Mouse (Mus musculus): ENCODE measurements around the gene Rexo2. TPM values are rescaled to one million over a fixed set of nuclear protein-coding genes. Genes with fewer than 3 reads are reported as not detected.
"Not testable (repeated sequence)": the region's sequence is repeated elsewhere in the genome, so short reads cannot be mapped to it uniquely, and the experiment has no call there.

Rexo2 gene
- 86.4 and 96.7 TPM in 2 replicates for polyA plus RNA-seq (2014; fragmentation: Nextera tagmentation; extraction: Ambion mirVana)

DNA sequence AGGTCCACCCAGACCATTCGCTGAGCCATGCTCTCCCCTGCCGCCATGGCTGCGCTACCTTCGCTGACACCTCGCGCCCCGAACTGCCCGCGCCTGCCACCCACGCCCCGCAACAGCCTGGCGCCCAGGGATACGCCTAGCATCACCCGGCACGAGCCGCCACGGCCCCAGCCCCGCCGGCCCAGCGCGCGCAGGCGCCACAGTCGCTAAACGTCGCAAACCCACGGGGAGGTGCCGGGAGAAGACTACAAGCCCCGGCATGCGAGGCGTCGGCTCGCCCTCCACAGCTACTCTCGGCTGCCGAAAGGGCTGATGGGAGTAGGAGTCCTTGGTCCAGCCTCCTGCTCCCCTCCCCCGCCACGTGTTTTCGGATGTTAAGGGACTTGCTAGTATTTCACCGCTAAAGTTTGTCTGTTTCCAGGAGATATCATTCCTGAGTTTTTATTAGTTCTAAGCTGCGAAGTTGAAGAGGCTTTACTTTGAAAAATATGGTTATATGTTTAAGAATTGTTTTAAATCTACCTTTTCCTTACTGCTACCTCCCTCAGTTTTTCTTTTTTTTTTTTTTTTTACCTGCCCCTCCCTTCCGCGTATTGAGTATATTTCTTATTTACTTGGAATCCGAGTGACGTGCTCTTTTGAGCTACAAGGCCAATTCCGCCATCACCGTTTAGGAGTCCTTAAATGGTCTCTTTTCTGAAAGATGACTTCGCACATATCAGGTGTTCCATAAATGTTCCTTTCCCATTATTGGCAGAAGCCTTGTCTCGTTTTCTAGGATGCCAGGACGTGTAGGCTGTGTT is at the start of gene Rexo2:
TSS of gene Rexo2 (minus strand) at position 213 of the 803 bp plus-strand sequence.
- H3K4me2 ChIP-seq = peak within 1 kb of the TSS; percentile 87
- no peaks in the 10 kb centered on the region for H3K27me3 ChIP-seq (ENCODE audit: control insufficient read depth, insufficient read depth, low read length)
- H3K4me3 ChIP-seq (ENCODE audit: low read depth, low read length) = peak within 1 kb of the TSS; percentile 65
- no peak within 1 kb of the TSS for H3K27ac ChIP-seq (ENCODE audit: low read depth, low read length)
- peak; percentile 93 for ATAC-seq (replicated peaks; ENCODE audit: insufficient number of reproducible peaks, low FRiP score, low TSS enrichment)
- peak within 1 kb of the TSS; percentile 85 for H3K9ac ChIP-seq (ENCODE audit: low read depth, low read length)
- H3K36me3 ChIP-seq (ENCODE audit: control insufficient read depth, insufficient read depth, low read length) = peaks cover 3% of the 10 kb centered on the region; the same call in 1 of the 2 replicates
- H3K9me3 ChIP-seq (replicated peaks; ENCODE audit: control insufficient read depth, low read length) = no peaks in the 10 kb centered on the region
- peaks cover 3% of the 10 kb centered on the region; the same call in 1 of the 2 replicates for H3K4me1 ChIP-seq (ENCODE audit: control insufficient read depth, insufficient read depth, low read length)
- 2% methylated on average over 49 of the region's 49 CpGs for WGBS (ENCODE audit: insufficient replicate concordance)

DNA sequence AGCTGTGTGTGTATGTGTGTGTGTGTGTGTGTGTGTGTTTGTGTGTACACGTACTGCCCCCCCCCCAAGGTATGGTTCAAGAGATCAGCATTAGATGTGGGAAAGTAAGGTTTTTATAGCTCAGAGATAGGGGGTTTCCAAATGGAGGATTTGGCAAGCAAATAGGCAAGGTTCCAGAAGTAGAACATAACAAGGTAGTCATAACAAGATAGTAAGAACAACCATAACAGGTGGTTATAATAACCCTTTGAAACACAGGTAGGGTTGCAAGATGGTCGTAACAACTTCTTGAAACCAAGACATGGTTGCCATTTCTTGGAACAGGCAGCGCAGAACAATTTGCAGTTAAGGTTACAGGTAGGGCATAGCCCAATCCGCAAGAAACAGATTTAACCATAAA is 46.1 kb upstream of the Rexo2 start:
- H3K4me3 ChIP-seq (ENCODE audit: low read depth, low read length) = no peak overlapping the region
- no peak overlapping the region for H3K27ac ChIP-seq (ENCODE audit: low read depth, low read length)
- WGBS (ENCODE audit: insufficient replicate concordance) = 78% methylated on average over 4 of the region's 4 CpGs
- H3K4me1 ChIP-seq (ENCODE audit: control insufficient read depth, insufficient read depth, low read length) = no peaks in the 10 kb centered on the region
- ATAC-seq (replicated peaks; ENCODE audit: insufficient number of reproducible peaks, low FRiP score, low TSS enrichment) = no peak
- H3K4me2 ChIP-seq = no peak overlapping the region
- no peak overlapping the region for H3K9ac ChIP-seq (ENCODE audit: low read depth, low read length)
- H3K27me3 ChIP-seq (ENCODE audit: control insufficient read depth, insufficient read depth, low read length) = no peaks in the 10 kb centered on the region
- H3K36me3 ChIP-seq (ENCODE audit: control insufficient read depth, insufficient read depth, low read length) = no peaks in the 10 kb centered on the region
- H3K9me3 ChIP-seq (replicated peaks; ENCODE audit: control insufficient read depth, low read length) = no peaks in the 10 kb centered on the region

GRCm38 (mm10) chr9:48525566-48525965 is 45.1 kb upstream of the Rexo2 start:
- Histone ChIP-seq H3K9me3 (replicated peaks; ENCODE audit: control insufficient read depth, low read length) (no peaks in the 10 kb centered on the region), H3K27ac (ENCODE audit: low read depth, low read length) (no peak overlapping the region), H3K9ac (ENCODE audit: low read depth, low read length) (no peak overlapping the region), H3K36me3 (ENCODE audit: control insufficient read depth, insufficient read depth, low read length) (no peaks in the 10 kb centered on the region), H3K4me2 (no peak overlapping the region), H3K4me3 (ENCODE audit: low read depth, low read length) (no peak overlapping the region), H3K4me1 (ENCODE audit: control insufficient read depth, insufficient read depth, low read length) (no peaks in the 10 kb centered on the region), H3K27me3 (ENCODE audit: control insufficient read depth, insufficient read depth, low read length) (no peaks in the 10 kb centered on the region)
- no peak for ATAC-seq (replicated peaks; ENCODE audit: insufficient number of reproducible peaks, low FRiP score, low TSS enrichment)
- WGBS (ENCODE audit: insufficient replicate concordance) = 24% methylated on average over 1 of the region's 1 CpGs

DNA sequence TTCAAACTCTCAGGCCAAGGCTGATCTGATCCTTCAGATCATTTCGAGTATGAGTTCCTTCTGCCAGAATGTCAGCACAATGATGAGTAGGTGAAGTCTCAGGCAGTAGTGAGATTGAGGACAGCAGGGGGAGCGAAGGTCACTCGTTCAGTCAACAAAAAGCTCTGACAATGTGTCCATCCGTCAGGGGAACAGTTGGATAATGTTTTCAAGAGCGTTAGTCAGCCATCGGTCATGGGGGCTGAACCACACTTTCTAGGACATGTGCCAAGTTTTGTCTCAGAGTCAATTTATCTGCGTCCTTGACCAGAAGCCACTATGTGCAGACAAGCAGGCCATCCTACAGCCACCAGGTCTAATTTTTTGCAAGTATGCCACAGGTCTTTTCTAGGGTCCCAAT is 40.0 kb upstream of the Rexo2 start:
- ATAC-seq (replicated peaks; ENCODE audit: insufficient number of reproducible peaks, low FRiP score, low TSS enrichment); H3K4me2 ChIP-seq; H3K4me3 ChIP-seq (ENCODE audit: low read depth, low read length); H3K4me1 ChIP-seq (ENCODE audit: control insufficient read depth, insufficient read depth, low read length); H3K27ac ChIP-seq (ENCODE audit: low read depth, low read length); H3K9me3 ChIP-seq (replicated peaks; ENCODE audit: control insufficient read depth, low read length); H3K9ac ChIP-seq (ENCODE audit: low read depth, low read length); H3K27me3 ChIP-seq (ENCODE audit: control insufficient read depth, insufficient read depth, low read length); H3K36me3 ChIP-seq (ENCODE audit: control insufficient read depth, insufficient read depth, low read length): not testable (repeated sequence)
- no CpG with 5 or more reads among the region's 7 CpGs for WGBS (ENCODE audit: insufficient replicate concordance)

DNA sequence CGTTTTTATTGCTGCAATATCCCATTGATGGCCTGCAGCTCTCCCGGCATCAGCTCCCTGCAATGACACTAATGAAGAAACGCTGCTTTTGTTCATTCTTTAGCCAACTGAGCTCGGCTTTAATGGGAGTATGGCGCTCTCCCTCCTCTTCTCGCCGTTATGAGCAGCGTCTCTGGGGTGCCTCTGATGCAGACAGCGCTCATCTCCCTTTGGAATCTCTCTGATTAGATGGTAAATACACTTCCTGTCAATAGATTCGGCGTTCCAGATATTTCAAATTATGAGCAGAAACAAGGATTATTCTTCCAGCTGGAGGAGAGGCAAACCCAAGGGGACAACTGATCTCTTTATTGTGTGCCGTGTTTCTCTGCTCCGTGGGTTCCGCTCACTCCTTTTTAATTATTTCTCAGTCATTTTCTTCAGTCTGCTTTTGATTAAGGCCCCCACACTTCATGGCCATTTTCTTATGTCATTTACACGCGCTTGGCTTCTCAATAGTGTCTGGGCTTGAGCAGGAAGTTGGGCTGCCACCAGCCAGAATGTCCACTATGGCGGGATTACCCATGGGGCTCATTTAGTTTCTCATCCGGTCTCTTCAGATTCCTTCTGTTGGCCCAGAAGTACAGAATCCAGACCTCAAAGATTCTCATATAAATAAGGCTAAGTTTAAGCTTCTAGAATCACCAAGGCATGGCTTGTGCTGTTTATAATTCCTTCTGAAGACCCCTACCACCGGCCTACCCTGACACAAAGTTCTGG is 37.1 kb upstream of the Rexo2 start:
- no peak for ATAC-seq (replicated peaks; ENCODE audit: insufficient number of reproducible peaks, low FRiP score, low TSS enrichment)
- Histone ChIP-seq H3K27me3 (ENCODE audit: control insufficient read depth, insufficient read depth, low read length) (no peaks in the 10 kb centered on the region; the same call in 1 of the 2 replicates), H3K36me3 (ENCODE audit: control insufficient read depth, insufficient read depth, low read length) (no peaks in the 10 kb centered on the region), H3K9ac (ENCODE audit: low read depth, low read length) (no peak overlapping the region), H3K4me2 (no peak overlapping the region), H3K4me3 (ENCODE audit: low read depth, low read length) (no peak overlapping the region), H3K27ac (ENCODE audit: low read depth, low read length) (no peak overlapping the region), H3K4me1 (ENCODE audit: control insufficient read depth, insufficient read depth, low read length) (peaks cover 4% of the 10 kb centered on the region; the same call in 1 of the 2 replicates), H3K9me3 (replicated peaks; ENCODE audit: control insufficient read depth, low read length) (no peaks in the 10 kb centered on the region)
- 75% methylated on average over 19 of the region's 19 CpGs for WGBS (ENCODE audit: insufficient replicate concordance)

- ATAC-seq (replicated peaks; ENCODE audit: insufficient number of reproducible peaks, low FRiP score, low TSS enrichment) = no peak
- Histone ChIP-seq H3K27ac (ENCODE audit: low read depth, low read length) (no peak overlapping the region), H3K4me1 (ENCODE audit: control insufficient read depth, insufficient read depth, low read length) (peaks cover 4% of the 10 kb centered on the region; the same call in 1 of the 2 replicates), H3K9me3 (replicated peaks; ENCODE audit: control insufficient read depth, low read length) (no peaks in the 10 kb centered on the region), H3K4me3 (ENCODE audit: low read depth, low read length) (no peak overlapping the region), H3K9ac (ENCODE audit: low read depth, low read length) (no peak overlapping the region), H3K27me3 (ENCODE audit: control insufficient read depth, insufficient read depth, low read length) (no peaks in the 10 kb centered on the region; the same call in 1 of the 2 replicates), H3K36me3 (ENCODE audit: control insufficient read depth, insufficient read depth, low read length) (no peaks in the 10 kb centered on the region), H3K4me2 (no peak overlapping the region)
- WGBS (ENCODE audit: insufficient replicate concordance) = 77% methylated on average over 11 of the region's 11 CpGs
Observed at GRCm38 (mm10) chr9:48516615-48517371, 36.4 kb upstream of the Rexo2 start.

DNA sequence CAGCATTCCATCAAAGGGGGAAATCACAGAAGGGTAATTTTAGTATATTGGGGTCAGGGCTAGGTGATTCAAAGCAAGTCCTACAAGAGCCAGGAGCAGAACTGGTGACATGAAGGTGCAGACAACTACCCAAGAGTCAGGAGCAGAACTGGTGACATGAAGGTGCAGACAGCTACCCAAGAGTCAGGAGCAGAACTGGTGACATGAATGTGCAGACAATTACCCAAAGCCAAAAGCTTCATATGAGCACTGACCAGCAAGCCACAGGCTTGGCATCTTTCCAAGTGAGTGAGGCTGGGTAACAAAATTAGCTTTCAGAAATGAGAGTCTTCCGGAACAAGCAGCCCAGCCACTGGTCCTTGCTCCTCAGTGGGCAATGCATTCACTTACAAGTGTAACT is 34.9 kb upstream of the Rexo2 start:
- H3K27ac ChIP-seq (ENCODE audit: low read depth, low read length) = peak overlapping the region; percentile 46
- 50% methylated on average over 1 of the region's 1 CpGs for WGBS (ENCODE audit: insufficient replicate concordance)
- peak; percentile 57; the same call in 1 of the 2 replicates for ATAC-seq (replicated peaks; ENCODE audit: insufficient number of reproducible peaks, low FRiP score, low TSS enrichment)

GRCm38 (mm10) chr9:48510134-48510533 is 29.7 kb upstream of the Rexo2 start:
- no peaks in the 10 kb centered on the region for H3K27me3 ChIP-seq (ENCODE audit: control insufficient read depth, insufficient read depth, low read length)
- no peaks in the 10 kb centered on the region for H3K9me3 ChIP-seq (replicated peaks; ENCODE audit: control insufficient read depth, low read length)
- ATAC-seq (replicated peaks; ENCODE audit: insufficient number of reproducible peaks, low FRiP score, low TSS enrichment) = no peak
- H3K9ac ChIP-seq (ENCODE audit: low read depth, low read length) = no peak overlapping the region
- H3K4me2 ChIP-seq = no peak overlapping the region
- 0 out of 2 replicates have a peak, but pooled peaks cover 4% of the 10 kb centered on the region for H3K4me1 ChIP-seq (ENCODE audit: control insufficient read depth, insufficient read depth, low read length)
- H3K4me3 ChIP-seq (ENCODE audit: low read depth, low read length) = no peak overlapping the region
- no peak overlapping the region for H3K27ac ChIP-seq (ENCODE audit: low read depth, low read length)
- no peaks in the 10 kb centered on the region for H3K36me3 ChIP-seq (ENCODE audit: control insufficient read depth, insufficient read depth, low read length)
- WGBS (ENCODE audit: insufficient replicate concordance) = 81% methylated on average over 5 of the region's 5 CpGs

More for the DNA sequence above, 34.9 kb upstream of the Rexo2 start:
- Histone ChIP-seq H3K36me3 (ENCODE audit: control insufficient read depth, insufficient read depth, low read length) (no peaks in the 10 kb centered on the region), H3K9me3 (replicated peaks; ENCODE audit: control insufficient read depth, low read length) (no peaks in the 10 kb centered on the region), H3K4me2 (no peak overlapping the region), H3K4me1 (ENCODE audit: control insufficient read depth, insufficient read depth, low read length) (peaks cover 4% of the 10 kb centered on the region; the same call in 1 of the 2 replicates), H3K4me3 (ENCODE audit: low read depth, low read length) (no peak overlapping the region), H3K27me3 (ENCODE audit: control insufficient read depth, insufficient read depth, low read length) (no peaks in the 10 kb centered on the region; the same call in 1 of the 2 replicates), H3K9ac (ENCODE audit: low read depth, low read length) (no peak overlapping the region)

All from heart, embryonic 11.5 days (tissue).